Mouse (Mus musculus): ENCODE results near the gene Nhsl2. TPM values are rescaled to one million over a fixed set of nuclear protein-coding genes. Genes with fewer than 3 reads are reported as not detected.

Nhsl2 gene
- polyA plus RNA-seq, 1 experiment, result 4.5 TPM

DNA sequence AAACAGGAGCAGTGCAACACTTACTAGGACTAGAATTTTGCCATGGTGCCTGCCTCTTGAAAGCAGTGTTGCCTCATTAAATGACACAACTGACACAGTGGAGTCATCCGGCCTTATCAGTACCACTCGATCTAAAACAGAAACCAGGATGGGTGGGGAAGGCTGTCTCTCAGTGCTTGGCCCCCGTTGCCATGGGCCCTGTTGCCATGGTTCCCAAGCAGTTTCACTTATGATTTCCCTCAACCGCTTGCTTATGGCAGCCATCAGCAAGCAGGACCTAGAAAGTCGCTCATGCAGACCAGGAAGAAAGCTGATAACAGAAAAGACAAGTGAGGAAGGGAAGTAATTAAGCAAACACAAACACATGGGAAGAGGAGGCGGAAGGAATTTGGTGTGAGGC, 182.7 kb downstream of the Nhsl2 start:
- no peak for TF ChIP-seq CTCF (IDR thresholded peaks at IDR 0.05; ENCODE audit: borderline replicate concordance, extremely low read depth, insufficient read depth, insufficient read length)
- no peak for TF ChIP-seq POLR2A (IDR thresholded peaks at IDR 0.05; ENCODE audit: borderline replicate concordance, extremely low read depth, insufficient read depth, insufficient read length, poor library complexity, severe bottlenecking)
- peak; percentile 45 for DNase-seq (ENCODE audit: low read depth)

DNA sequence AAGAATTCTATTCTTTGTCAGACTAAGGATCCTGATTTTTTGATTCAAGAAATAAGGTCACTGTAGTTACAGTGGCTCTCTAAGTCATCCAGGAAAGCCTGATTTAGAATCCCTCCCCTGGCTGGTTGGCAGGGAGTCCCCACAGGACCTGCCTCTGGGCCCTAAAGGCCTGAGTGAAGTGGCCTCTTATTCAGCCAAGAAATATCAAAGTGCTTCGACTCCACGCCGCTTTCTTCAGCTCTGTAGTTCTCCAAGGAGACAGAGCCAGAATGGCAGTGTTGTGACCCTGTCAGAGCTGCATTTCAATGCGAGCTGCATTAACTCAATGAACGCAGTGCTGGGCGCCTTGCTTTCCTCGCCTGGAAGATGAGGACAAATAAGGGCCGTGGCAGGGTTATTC, 183.2 kb downstream of the Nhsl2 start:
- peak; percentile 58 for DNase-seq (ENCODE audit: low read depth)
- no peak for TF ChIP-seq POLR2A (IDR thresholded peaks at IDR 0.05; ENCODE audit: borderline replicate concordance, extremely low read depth, insufficient read depth, insufficient read length, poor library complexity, severe bottlenecking)
- no peak for TF ChIP-seq CTCF (IDR thresholded peaks at IDR 0.05; ENCODE audit: borderline replicate concordance, extremely low read depth, insufficient read depth, insufficient read length)

DNA sequence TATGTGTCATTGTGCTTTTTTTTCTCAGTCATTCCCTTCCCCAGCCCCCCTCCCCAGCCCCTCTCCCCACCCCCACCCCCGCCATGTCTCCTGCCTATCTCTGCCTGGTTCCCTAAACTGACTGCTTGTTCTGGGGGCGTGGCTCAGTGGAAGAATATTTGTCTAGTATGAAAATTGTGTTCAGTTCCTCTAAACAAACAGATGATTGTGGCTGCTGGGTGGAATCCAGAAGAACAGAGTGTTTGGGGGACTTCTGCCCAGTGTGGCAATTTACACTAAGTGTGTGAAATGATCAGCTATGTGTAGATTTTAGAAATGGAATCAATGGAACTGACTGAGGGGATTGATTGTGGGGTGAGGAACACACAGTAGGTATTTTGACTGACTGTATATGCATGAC, 184.4 kb downstream of the Nhsl2 start:
- TF ChIP-seq POLR2A (IDR thresholded peaks at IDR 0.05; ENCODE audit: borderline replicate concordance, extremely low read depth, insufficient read depth, insufficient read length, poor library complexity, severe bottlenecking) (no peak), CTCF (IDR thresholded peaks at IDR 0.05; ENCODE audit: borderline replicate concordance, extremely low read depth, insufficient read depth, insufficient read length) (no peak)
- no peak for DNase-seq (ENCODE audit: low read depth)

DNA sequence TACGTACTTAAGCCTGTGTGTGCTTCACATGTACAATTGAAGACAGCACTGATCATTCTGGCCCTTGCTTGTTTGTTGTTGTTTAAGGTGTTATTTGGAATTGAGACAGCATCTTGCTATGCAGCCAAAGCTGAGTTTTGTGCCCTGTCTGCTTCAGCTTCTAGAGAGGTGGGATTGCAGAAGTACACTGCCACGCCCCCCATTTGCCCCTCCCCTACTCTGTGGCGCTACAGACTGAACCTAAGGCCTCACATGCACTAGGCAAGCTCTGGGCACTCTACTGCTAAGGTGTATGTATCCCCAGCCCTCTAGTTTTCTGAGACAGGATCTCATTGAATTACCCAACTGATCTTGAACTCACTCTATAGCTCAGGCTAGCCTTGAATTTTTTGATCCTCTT, 186.5 kb downstream of the Nhsl2 start:
- no peak for TF ChIP-seq POLR2A (IDR thresholded peaks at IDR 0.05; ENCODE audit: borderline replicate concordance, extremely low read depth, insufficient read depth, insufficient read length, poor library complexity, severe bottlenecking)
- no peak for TF ChIP-seq CTCF (IDR thresholded peaks at IDR 0.05; ENCODE audit: borderline replicate concordance, extremely low read depth, insufficient read depth, insufficient read length)
- DNase-seq (ENCODE audit: low read depth), result no peak

DNA sequence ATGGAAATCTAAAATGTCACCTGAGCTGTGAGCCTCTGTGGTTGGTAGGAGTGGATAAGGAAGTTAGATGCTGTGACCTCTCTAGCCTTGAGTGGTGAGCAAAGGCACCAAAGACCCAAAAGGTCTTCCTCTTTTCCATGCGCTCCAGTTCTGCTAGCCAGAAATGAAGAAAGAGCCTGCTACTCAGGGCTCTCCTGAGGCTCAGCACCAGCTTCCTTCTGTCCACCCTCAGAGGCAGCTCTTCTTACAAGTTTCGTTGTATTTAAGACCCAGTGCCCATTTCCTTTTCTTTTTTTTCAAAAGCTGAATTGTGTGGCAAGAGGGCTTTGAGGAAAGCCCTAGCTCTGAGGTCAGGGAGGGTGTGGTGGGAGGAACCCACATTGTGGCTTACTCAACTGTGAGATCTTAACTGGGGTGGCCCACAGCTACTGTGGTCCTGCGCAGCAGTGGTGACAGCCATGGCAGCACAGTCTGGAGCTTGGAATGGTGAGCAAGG, 187.7 kb downstream of the Nhsl2 start:
- DNase-seq (ENCODE audit: low read depth), result no peak
- no peak for TF ChIP-seq POLR2A (IDR thresholded peaks at IDR 0.05; ENCODE audit: borderline replicate concordance, extremely low read depth, insufficient read depth, insufficient read length, poor library complexity, severe bottlenecking)
- no peak for TF ChIP-seq CTCF (IDR thresholded peaks at IDR 0.05; ENCODE audit: borderline replicate concordance, extremely low read depth, insufficient read depth, insufficient read length)

DNA sequence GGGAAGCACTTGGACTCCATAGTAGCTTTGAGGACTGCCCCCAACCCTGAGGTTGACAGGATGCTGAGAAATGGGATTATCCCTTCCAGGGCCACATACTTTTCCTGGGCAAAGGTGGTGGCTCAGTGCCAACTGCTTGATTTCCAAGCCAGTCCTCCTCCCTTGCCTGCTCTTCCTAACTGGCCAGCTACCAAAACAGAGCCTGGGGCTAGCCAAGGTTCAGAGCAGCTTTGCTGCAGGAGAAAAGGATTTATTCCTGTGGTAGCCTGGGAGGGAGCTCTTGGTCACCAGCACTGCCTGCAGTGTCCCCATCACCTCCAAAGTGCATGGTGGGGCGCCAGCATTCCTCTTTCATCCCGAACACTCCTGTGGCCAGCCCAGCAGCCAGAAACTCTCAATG, 188.3 kb downstream of the Nhsl2 start:
- peak; percentile 43 for DNase-seq (ENCODE audit: low read depth)
- TF ChIP-seq CTCF (IDR thresholded peaks at IDR 0.05; ENCODE audit: borderline replicate concordance, extremely low read depth, insufficient read depth, insufficient read length) (no peak), POLR2A (IDR thresholded peaks at IDR 0.05; ENCODE audit: borderline replicate concordance, extremely low read depth, insufficient read depth, insufficient read length, poor library complexity, severe bottlenecking) (no peak)

DNA sequence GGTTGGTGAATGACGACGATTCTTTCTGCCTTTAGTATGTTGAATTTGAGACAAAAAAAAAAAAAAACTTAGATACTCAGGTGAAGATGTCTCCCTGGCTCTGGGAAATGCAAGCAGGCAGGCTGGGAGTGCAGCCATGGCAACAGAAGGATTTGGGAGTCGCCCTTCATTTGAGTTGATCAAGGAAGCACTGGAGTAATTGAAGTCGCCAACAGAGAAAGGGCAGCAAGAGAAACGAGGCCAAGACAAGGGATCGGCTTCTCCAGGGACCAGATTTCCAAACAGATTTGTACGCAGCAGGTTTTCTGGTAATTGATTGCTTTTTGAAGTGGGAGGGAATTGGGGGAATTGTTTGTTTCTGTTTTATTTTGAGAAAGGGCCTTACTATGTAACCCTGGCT, 192.4 kb downstream of the Nhsl2 start:
- peak; percentile 24 for DNase-seq (ENCODE audit: low read depth)
- no peak for TF ChIP-seq CTCF (IDR thresholded peaks at IDR 0.05; ENCODE audit: borderline replicate concordance, extremely low read depth, insufficient read depth, insufficient read length)
- no peak for TF ChIP-seq POLR2A (IDR thresholded peaks at IDR 0.05; ENCODE audit: borderline replicate concordance, extremely low read depth, insufficient read depth, insufficient read length, poor library complexity, severe bottlenecking)

DNA sequence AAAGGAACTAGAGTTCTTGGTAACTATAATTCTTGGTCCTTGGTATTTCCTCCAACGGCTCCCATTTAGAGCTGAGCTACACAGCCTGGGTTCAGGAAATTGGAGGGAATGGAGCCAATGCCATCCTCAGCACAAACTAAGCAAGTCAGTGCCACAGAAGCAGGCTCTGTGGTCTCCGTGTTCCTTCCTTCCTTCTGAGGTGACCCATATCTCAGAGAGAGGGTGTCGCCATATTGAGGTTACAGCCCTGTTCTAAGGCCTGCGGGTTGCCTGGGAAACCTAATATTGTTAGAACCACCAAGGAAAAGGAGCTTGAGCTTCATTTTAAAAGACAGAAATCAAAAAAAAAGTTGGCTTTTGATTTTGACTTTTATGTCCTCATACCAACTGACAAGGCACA, 193.2 kb downstream of the Nhsl2 start:
- no peak for TF ChIP-seq CTCF (IDR thresholded peaks at IDR 0.05; ENCODE audit: borderline replicate concordance, extremely low read depth, insufficient read depth, insufficient read length)
- DNase-seq (ENCODE audit: low read depth), result no peak

DNA sequence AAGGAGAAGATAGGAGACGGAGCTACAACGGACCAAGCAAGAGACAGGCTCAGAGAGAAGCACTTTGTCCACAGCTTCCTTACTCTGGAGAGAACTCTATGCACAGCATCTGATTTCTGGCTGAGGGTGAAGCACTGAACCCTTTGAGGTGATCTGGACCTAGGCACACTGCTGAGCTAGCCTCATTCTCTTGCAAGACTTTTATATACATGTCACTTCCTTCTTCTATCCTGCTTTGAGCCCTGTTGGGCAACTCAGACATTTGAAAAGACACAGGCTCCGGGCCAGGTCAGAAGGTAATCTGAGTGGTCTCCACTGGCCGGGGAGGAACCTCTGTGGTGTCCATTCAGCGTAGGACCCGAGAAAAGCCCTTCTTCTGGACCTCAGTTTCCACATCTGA, 201.4 kb downstream of the Nhsl2 start:
- TF ChIP-seq CTCF (IDR thresholded peaks at IDR 0.05; ENCODE audit: borderline replicate concordance, extremely low read depth, insufficient read depth, insufficient read length) (no peak), POLR2A (IDR thresholded peaks at IDR 0.05; ENCODE audit: borderline replicate concordance, extremely low read depth, insufficient read depth, insufficient read length, poor library complexity, severe bottlenecking) (no peak)
- no peak for DNase-seq (ENCODE audit: low read depth)

DNA sequence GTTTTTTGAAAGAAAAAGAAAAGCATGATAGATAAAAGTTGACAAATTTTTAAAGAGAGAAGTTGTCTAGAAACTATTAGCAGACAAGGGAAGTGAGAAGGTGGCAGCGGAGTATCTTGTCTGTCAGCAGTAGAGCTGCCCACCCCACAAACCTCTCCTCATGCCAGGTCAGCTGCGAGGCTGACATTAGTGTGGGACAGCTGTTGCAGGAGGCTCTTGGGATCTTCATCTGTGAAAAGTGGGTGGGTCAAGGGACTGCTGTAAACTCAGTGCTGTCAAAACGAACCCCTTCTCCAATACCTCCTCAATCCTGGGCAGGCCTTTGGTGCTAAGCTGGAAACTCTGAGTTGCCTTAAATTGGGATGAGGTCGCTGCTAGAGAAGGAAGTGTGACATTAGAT, 202.0 kb downstream of the Nhsl2 start:
- TF ChIP-seq POLR2A (IDR thresholded peaks at IDR 0.05; ENCODE audit: borderline replicate concordance, extremely low read depth, insufficient read depth, insufficient read length, poor library complexity, severe bottlenecking) (no peak), CTCF (IDR thresholded peaks at IDR 0.05; ENCODE audit: borderline replicate concordance, extremely low read depth, insufficient read depth, insufficient read length) (no peak)
- no peak for DNase-seq (ENCODE audit: low read depth)

DNA sequence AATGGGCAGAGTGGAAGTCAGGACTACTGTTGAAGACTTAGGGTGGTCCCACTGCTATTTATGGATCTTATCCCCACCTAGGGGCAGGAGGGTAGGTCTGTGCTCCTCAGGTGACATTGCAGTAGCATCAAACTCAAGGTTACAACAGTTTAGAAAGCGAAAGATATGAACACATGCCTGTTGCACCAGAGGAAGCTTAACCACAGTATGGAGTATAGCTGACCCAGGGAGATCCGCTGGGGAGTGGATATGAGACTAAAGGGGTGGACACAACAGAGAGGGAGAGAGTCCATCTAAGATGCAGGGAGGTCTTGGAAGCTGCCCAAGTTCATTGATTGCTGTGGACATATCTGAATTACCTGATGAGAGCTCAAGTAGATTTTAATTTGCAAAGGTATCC, 204.2 kb downstream of the Nhsl2 start:
- TF ChIP-seq POLR2A (IDR thresholded peaks at IDR 0.05; ENCODE audit: borderline replicate concordance, extremely low read depth, insufficient read depth, insufficient read length, poor library complexity, severe bottlenecking) (no peak), CTCF (IDR thresholded peaks at IDR 0.05; ENCODE audit: borderline replicate concordance, extremely low read depth, insufficient read depth, insufficient read length) (no peak)
- no peak for DNase-seq (ENCODE audit: low read depth)

DNA sequence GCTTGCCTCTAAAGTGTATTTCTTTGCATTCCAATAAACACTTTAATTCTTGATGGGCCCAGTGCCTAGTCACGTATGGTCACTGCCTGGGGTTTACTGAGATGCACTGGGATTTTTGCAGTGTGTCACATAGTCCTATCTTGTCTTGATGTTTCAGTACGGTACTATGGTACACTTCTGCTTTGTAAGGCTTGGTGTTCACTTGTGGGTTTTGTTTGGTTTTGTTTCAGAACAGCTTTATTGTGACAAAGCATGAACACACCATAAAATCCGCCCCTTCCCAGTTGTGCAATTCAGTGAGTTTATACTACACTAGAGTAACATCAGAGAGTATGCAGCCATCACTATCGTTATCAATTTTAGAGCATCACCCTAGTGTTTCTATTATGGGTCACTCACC, 204.8 kb downstream of the Nhsl2 start:
- DNase-seq (ENCODE audit: low read depth), result no peak
- TF ChIP-seq CTCF (IDR thresholded peaks at IDR 0.05; ENCODE audit: borderline replicate concordance, extremely low read depth, insufficient read depth, insufficient read length), result no peak
- no peak for TF ChIP-seq POLR2A (IDR thresholded peaks at IDR 0.05; ENCODE audit: borderline replicate concordance, extremely low read depth, insufficient read depth, insufficient read length, poor library complexity, severe bottlenecking)

DNA sequence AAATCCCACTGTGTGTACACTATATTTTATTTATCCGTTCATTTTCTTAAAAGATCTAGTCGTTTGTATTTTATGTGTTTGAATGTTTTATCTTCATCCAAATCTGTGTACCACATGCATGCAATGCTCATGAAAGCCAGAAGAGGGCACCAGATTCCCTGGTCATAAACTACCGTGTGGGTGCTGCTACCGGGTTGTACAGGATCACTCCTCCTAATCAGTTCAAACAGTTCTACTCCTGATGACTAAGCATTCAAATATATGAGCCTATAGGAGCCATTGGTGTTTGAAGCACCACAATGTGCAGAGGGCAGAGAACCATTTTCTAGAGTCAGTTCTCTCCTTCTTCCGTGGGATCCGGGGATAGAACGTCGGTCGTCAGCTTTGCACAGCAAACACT, 210.3 kb downstream of the Nhsl2 start:
- DNase-seq (ENCODE audit: low read depth), result peak; percentile 57
- TF ChIP-seq CTCF (IDR thresholded peaks at IDR 0.05; ENCODE audit: borderline replicate concordance, extremely low read depth, insufficient read depth, insufficient read length) (peak; percentile 56; the same call in 1 of the 2 replicates), POLR2A (IDR thresholded peaks at IDR 0.05; ENCODE audit: borderline replicate concordance, extremely low read depth, insufficient read depth, insufficient read length, poor library complexity, severe bottlenecking) (no peak)

All from brain, embryonic 14.5 days (tissue).